Mouse (Mus musculus): ENCODE results near the gene Hoxc4. TPM values are rescaled to one million over a fixed set of nuclear protein-coding genes. Genes with fewer than 3 reads are reported as not detected.
A peak's percentile ranks its signal among the peaks of the same experiment; 100 is the strongest.

The Hoxc4 gene
- polyA plus RNA-seq, 1 experiment from 2014 or later = not detected

DNA sequence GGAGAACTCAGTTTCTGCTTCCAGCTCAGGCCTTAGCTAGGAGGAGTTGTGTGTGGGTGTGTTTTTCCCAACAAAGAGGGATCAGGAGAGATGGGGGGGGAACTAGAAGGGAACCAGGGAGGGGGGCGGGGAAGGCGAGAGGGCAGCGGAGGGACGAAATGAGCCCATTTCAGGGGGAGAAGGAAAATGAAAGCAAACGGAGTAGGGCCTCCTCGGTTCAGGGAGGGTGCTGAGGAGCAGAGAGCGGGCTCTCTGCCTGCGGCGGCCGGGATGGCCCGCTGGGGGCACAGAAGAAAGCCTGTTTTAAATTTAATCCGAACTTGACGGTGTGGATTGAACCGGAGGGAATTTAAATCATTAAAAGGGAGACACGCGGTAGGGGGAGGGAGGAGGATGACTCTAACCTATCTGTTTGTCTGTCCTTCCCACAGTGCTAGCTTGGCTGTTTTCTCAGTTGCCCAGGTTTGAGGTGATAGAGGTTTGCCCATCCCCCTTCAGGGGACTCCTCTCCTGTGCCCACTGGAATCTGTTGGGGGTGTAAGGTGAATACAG, 41.2 kb upstream of the Hoxc4 start:
- peaks cover 98% of the 10 kb centered on the region for H3K27me3 ChIP-seq (replicated peaks; ENCODE audit: control insufficient read depth, insufficient read depth, low read length)
- no peak overlapping the region for H3K4me2 ChIP-seq (ENCODE audit: low read length)
- no peak overlapping the region for H3K27ac ChIP-seq (ENCODE audit: low read depth, low read length)
- ATAC-seq (no peak), DNase-seq (ENCODE audit: low spot score) (no peak)
- H3K9ac ChIP-seq (ENCODE audit: low read length) = no peak overlapping the region
- no peak overlapping the region for H3K4me3 ChIP-seq (ENCODE audit: low read depth, low read length)
- no peaks in the 10 kb centered on the region for H3K9me3 ChIP-seq (replicated peaks; ENCODE audit: control insufficient read depth, low read length)
- under 1% methylated on average over 16 of the region's 16 CpGs for WGBS
- 0 out of 2 replicates have a peak, but pooled peaks cover 3% of the 10 kb centered on the region for H3K4me1 ChIP-seq (ENCODE audit: control insufficient read depth, insufficient read depth, low read length)
- no peaks in the 10 kb centered on the region for H3K36me3 ChIP-seq (ENCODE audit: control insufficient read depth, insufficient read depth, low read length)

DNA sequence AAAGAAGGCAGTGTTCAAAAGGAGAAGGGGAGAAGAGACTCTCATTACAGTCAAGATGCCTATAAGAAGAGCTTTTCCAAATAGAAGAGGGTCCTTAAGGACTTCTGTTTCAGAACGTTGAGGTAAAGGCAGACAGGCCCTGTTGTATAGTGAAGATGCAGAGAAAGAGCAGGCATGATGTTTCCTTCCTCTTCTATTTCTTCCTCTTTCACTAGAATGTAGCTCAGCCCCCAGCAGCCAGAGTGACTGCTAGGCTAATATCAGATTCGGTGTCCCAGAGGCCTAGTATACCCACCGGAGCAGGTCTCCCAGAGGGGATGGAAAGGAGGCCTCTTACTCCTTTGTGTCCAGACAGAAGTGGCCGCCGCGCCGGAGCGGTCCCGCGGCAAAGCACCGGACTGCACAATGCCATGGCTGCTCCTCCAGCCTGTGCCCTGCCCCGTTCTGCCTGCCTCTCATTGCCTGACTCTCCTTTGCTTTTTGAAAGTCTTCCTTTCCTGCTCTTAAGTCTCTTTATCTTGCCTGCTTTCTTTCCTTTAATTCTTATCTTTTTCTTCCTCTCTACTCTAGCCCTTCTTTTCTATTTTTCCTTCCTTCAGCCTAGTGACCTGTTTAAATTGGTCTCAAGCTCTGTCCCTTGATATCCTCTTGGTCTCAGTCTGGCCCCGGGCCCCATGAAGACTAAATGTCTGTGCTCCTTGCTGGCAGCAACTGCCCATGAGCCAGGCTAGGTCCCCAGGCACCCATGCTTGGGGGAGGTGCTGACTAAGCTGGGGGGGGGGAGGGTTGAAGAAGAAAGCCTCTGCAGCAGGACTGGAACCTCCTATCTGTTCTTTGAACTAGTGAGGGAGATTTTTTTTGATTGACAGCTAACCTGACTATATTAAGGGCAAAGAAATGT, 39.9 kb upstream of the Hoxc4 start:
- Histone ChIP-seq H3K9me3 (replicated peaks; ENCODE audit: control insufficient read depth, low read length) (no peaks in the 10 kb centered on the region), H3K4me2 (ENCODE audit: low read length) (no peak overlapping the region), H3K36me3 (ENCODE audit: control insufficient read depth, insufficient read depth, low read length) (no peaks in the 10 kb centered on the region), H3K9ac (ENCODE audit: low read length) (no peak overlapping the region), H3K27ac (ENCODE audit: low read depth, low read length) (no peak overlapping the region), H3K27me3 (replicated peaks; ENCODE audit: control insufficient read depth, insufficient read depth, low read length) (peaks cover 98% of the 10 kb centered on the region), H3K4me3 (ENCODE audit: low read depth, low read length) (no peak overlapping the region), H3K4me1 (ENCODE audit: control insufficient read depth, insufficient read depth, low read length) (0 out of 2 replicates have a peak, but pooled peaks cover 3% of the 10 kb centered on the region)
- no peak for ATAC-seq
- DNase-seq (ENCODE audit: low spot score) = no peak
- under 1% methylated on average over 13 of the region's 13 CpGs for WGBS

DNA sequence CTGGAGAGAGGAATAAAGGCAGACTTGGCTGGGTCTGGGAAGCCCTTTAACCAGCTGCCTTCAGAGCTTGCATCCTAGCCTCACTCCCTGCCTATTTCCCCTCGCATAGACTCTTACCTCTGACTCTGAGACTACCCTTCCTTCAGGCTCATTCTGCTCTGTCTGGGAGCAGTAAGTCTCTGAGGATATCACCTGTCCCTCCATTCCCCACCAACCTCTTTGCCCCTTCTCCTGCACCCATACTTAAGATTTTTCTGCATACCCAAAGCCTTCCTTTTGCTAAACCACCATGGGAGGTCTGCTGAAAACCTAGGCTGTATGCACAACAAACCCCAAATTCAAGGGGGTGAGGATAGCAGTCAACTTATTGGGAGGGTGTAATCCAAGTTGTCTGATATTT, 38.8 kb upstream of the Hoxc4 start:
- Histone ChIP-seq H3K4me2 (ENCODE audit: low read length) (no peak overlapping the region), H3K9ac (ENCODE audit: low read length) (no peak overlapping the region), H3K9me3 (replicated peaks; ENCODE audit: control insufficient read depth, low read length) (no peaks in the 10 kb centered on the region), H3K27ac (ENCODE audit: low read depth, low read length) (no peak overlapping the region), H3K36me3 (ENCODE audit: control insufficient read depth, insufficient read depth, low read length) (no peaks in the 10 kb centered on the region), H3K4me1 (ENCODE audit: control insufficient read depth, insufficient read depth, low read length) (0 out of 2 replicates have a peak, but pooled peaks cover 3% of the 10 kb centered on the region), H3K27me3 (replicated peaks; ENCODE audit: control insufficient read depth, insufficient read depth, low read length) (peaks cover 97% of the 10 kb centered on the region), H3K4me3 (ENCODE audit: low read depth, low read length) (no peak overlapping the region)
- WGBS = 0% methylated on average over 1 of the region's 1 CpGs
- DNase-seq (ENCODE audit: low spot score) = no peak
- no peak for ATAC-seq

DNA sequence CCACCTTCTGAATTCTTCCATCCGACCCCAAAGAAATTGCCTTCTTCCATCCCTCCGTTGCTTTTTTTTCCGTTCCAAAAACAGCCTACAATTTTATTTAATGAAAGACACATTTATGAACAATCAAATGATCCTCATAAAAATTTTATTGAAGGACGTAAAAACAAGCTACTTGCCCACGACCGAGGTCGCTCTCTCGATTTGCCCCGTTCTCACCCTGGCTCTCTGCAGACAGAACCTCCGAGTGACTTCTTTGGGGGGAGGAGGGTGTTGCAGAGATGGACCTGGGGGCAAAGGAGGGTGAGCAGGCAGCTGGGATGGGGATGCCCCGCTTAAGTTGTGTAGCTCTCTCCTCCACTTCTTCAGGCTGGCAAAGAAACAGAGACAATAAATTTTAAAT, 38.4 kb upstream of the Hoxc4 start:
- DNase-seq (ENCODE audit: low spot score) (no peak), ATAC-seq (no peak)
- Histone ChIP-seq H3K9me3 (replicated peaks; ENCODE audit: control insufficient read depth, low read length) (no peaks in the 10 kb centered on the region), H3K4me2 (ENCODE audit: low read length) (no peak overlapping the region), H3K9ac (ENCODE audit: low read length) (no peak overlapping the region), H3K4me1 (ENCODE audit: control insufficient read depth, insufficient read depth, low read length) (0 out of 2 replicates have a peak, but pooled peaks cover 3% of the 10 kb centered on the region), H3K36me3 (ENCODE audit: control insufficient read depth, insufficient read depth, low read length) (no peaks in the 10 kb centered on the region), H3K27me3 (replicated peaks; ENCODE audit: control insufficient read depth, insufficient read depth, low read length) (peaks cover 97% of the 10 kb centered on the region), H3K27ac (ENCODE audit: low read depth, low read length) (no peak overlapping the region), H3K4me3 (ENCODE audit: low read depth, low read length) (no peak overlapping the region)
- WGBS = 4% methylated on average over 11 of the region's 11 CpGs

DNA sequence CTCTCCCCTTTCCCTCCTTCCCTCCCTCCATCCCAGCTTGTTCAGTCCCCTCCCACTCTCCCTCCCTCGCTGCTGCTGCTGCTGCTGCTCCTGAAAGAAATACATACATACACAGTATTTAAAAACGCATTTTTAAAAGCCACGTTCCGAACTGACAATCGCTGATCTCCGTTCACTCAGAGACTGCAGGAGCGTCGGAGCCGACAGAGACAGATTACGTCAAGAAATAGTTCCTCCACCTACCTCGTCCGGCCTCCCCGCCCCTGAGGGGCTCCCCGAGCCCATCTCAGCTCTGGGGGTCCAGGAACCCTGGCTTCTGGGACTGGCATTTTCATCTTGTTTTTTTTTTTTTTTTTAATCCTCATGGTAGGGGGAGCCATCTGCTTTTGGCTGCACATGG, 37.8 kb upstream of the Hoxc4 start:
- 0% methylated on average over 14 of the region's 14 CpGs for WGBS
- Histone ChIP-seq H3K4me1 (ENCODE audit: control insufficient read depth, insufficient read depth, low read length) (0 out of 2 replicates have a peak, but pooled peaks cover 3% of the 10 kb centered on the region), H3K27me3 (replicated peaks; ENCODE audit: control insufficient read depth, insufficient read depth, low read length) (peaks cover 97% of the 10 kb centered on the region), H3K4me2 (ENCODE audit: low read length) (peak overlapping the region; percentile 24), H3K9me3 (replicated peaks; ENCODE audit: control insufficient read depth, low read length) (no peaks in the 10 kb centered on the region), H3K27ac (ENCODE audit: low read depth, low read length) (no peak overlapping the region), H3K36me3 (ENCODE audit: control insufficient read depth, insufficient read depth, low read length) (no peaks in the 10 kb centered on the region), H3K9ac (ENCODE audit: low read length) (no peak overlapping the region), H3K4me3 (ENCODE audit: low read depth, low read length) (0 out of 2 replicates have a peak overlapping the region, but pooled peaks have one; percentile 13)
- ATAC-seq (no peak), DNase-seq (ENCODE audit: low spot score) (no peak)

DNA sequence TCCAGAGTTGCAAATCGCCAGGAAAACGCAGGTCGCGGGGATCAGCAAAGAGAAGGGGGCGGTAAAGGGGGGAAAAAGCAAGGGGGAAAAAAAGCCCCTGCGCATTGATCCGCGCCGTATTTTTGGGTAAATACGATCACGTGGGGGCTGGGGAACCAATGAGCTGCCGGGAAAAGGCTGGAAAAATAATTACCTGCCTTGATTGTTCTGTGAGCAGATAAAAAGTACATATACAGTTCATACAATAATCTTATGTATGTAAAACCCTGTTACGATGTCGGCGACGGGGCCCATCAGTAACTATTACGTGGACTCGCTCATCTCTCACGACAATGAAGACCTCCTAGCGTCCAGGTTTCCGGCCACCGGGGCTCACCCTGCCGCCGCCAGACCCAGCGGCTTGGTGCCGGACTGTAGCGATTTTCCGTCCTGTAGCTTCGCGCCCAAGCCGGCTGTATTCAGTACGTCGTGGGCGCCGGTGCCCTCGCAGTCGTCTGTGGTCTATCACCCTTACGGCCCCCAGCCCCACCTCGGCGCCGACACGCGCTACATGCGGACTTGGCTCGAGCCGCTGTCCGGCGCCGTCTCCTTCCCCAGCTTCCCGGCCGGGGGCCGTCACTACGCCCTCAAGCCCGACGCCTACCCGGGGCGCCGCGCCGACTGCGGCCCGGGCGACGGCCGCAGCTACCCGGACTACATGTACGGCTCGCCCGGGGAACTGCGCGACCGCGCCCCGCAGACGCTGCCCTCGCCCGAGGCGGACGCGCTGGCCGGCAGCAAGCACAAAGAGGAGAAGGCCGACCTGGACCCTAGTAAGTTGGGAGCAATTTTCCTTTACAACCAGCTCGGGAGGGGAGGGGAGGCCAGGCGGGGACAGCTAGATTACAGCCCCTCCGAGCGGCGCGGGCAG, 37.1 kb upstream of the Hoxc4 start:
- H3K9me3 ChIP-seq (replicated peaks; ENCODE audit: control insufficient read depth, low read length) = no peaks in the 10 kb centered on the region
- H3K9ac ChIP-seq (ENCODE audit: low read length) = no peak overlapping the region
- H3K27ac ChIP-seq (ENCODE audit: low read depth, low read length) = no peak overlapping the region
- peak overlapping the region; percentile 24 for H3K4me2 ChIP-seq (ENCODE audit: low read length)
- H3K4me1 ChIP-seq (ENCODE audit: control insufficient read depth, insufficient read depth, low read length) = 0 out of 2 replicates have a peak, but pooled peaks cover 3% of the 10 kb centered on the region
- under 1% methylated on average over 87 of the region's 88 CpGs for WGBS
- H3K4me3 ChIP-seq (ENCODE audit: low read depth, low read length) = peak overlapping the region; percentile 13; the same call in 1 of the 2 replicates
- peaks cover 97% of the 10 kb centered on the region for H3K27me3 ChIP-seq (replicated peaks; ENCODE audit: control insufficient read depth, insufficient read depth, low read length)
- ATAC-seq = peak; percentile 15; the same call in 1 of the 2 replicates
- no peaks in the 10 kb centered on the region for H3K36me3 ChIP-seq (ENCODE audit: control insufficient read depth, insufficient read depth, low read length)
- DNase-seq (ENCODE audit: low spot score) = no peak

DNA sequence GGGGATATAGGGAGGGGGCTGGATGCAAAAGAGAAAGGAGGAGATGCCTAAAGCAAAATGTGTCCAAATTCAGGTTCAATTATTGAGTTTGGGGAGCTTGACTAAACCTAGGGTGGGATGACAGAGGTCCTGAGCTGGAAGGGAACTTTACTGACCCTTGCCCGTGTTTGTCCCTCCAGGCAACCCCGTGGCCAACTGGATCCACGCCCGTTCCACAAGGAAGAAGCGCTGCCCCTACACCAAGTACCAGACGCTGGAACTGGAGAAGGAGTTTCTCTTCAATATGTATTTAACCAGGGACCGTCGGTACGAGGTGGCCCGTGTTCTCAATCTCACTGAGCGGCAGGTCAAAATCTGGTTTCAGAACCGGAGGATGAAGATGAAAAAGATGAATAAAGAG, 35.0 kb upstream of the Hoxc4 start:
- no peak for ATAC-seq
- Histone ChIP-seq H3K9me3 (replicated peaks; ENCODE audit: control insufficient read depth, low read length) (no peaks in the 10 kb centered on the region), H3K4me3 (ENCODE audit: low read depth, low read length) (no peak overlapping the region), H3K9ac (ENCODE audit: low read length) (no peak overlapping the region), H3K4me1 (ENCODE audit: control insufficient read depth, insufficient read depth, low read length) (0 out of 2 replicates have a peak, but pooled peaks cover 3% of the 10 kb centered on the region), H3K27ac (ENCODE audit: low read depth, low read length) (no peak overlapping the region), H3K27me3 (replicated peaks; ENCODE audit: control insufficient read depth, insufficient read depth, low read length) (peaks cover 98% of the 10 kb centered on the region), H3K4me2 (ENCODE audit: low read length) (no peak overlapping the region), H3K36me3 (ENCODE audit: control insufficient read depth, insufficient read depth, low read length) (no peaks in the 10 kb centered on the region)
- WGBS = 1% methylated on average over 12 of the region's 12 CpGs
- no peak for DNase-seq (ENCODE audit: low spot score)

DNA sequence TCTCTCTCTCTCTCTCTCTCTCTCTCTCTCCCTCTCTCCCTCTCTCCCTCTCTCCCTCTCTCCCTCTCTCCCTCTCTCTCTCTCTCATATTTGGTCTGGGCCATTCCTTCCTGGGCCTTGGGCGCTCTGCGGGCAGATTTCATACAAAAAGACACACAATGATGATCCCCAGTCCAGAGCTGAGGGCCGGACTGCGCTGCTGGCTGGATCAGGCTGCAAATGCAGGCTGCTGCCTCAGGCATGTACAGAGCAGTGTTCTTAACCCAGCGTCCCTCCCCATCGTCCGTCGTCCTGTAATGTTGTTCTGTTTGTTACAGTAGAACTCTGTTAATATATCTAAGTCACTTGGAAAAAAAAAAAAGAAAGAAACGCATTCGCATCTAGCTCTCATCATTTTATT, 34.2 kb upstream of the Hoxc4 start:
- Histone ChIP-seq H3K4me2 (ENCODE audit: low read length) (no peak overlapping the region), H3K9ac (ENCODE audit: low read length) (no peak overlapping the region), H3K27me3 (replicated peaks; ENCODE audit: control insufficient read depth, insufficient read depth, low read length) (peaks cover 98% of the 10 kb centered on the region), H3K27ac (ENCODE audit: low read depth, low read length) (no peak overlapping the region), H3K36me3 (ENCODE audit: control insufficient read depth, insufficient read depth, low read length) (no peaks in the 10 kb centered on the region), H3K4me3 (ENCODE audit: low read depth, low read length) (no peak overlapping the region), H3K9me3 (replicated peaks; ENCODE audit: control insufficient read depth, low read length) (no peaks in the 10 kb centered on the region), H3K4me1 (ENCODE audit: control insufficient read depth, insufficient read depth, low read length) (0 out of 2 replicates have a peak, but pooled peaks cover 3% of the 10 kb centered on the region)
- DNase-seq (ENCODE audit: low spot score) (no peak), ATAC-seq (no peak)
- 1% methylated on average over 10 of the region's 10 CpGs for WGBS

All from forebrain, embryonic 14.5 days (tissue).